Mouse (Mus musculus): Measurements from ENCODE around the gene Dido1.

GRCm38 (mm10) chr2:180703645-180704359 is 6.0 kb downstream of the Dido1 start:
- TF ChIP-seq CTCF (IDR thresholded peaks at IDR 0.05; ENCODE audit: control insufficient read depth, insufficient read depth, insufficient replicate concordance, low read depth, low read length) (no peak), POLR2A (IDR thresholded peaks at IDR 0.05; ENCODE audit: control insufficient read depth, low read depth, low read length) (no peak)
